Mouse (Mus musculus) hindbrain, embryonic 11.5 days (tissue): ENCODE measurements around the gene Snx32. TPM values are rescaled to one million over a fixed set of nuclear protein-coding genes. Genes with fewer than 3 reads are reported as not detected.
A peak's percentile ranks its signal among the peaks of the same experiment; 100 is the strongest.

ENCODE experiments used
- ATAC-seq: fragments of 200-750 bp; cut with Nextera tagmentation; 2 replicates; pipeline ENCODE4 v1.8.0; 2017; ENCODE audit warnings: mild to moderate bottlenecking, moderate TSS enrichment, moderate library complexity; ENCODE audit not compliant: low FRiP score
- DNase-seq: peaks from one replicate; pipeline ENCODE4 v3.0.0-alpha.2; 2015; ENCODE audit warnings: low spot score
- H3K27ac ChIP-seq: fragments of 300-500 bp; sonication (generic); 2 replicates; pipeline ENCODE4 v1.5.1; 2014; ENCODE audit warnings: mild to moderate bottlenecking, low read depth, low read length
- H3K27me3 ChIP-seq: fragments of 300-500 bp; sonication (generic); 2 replicates; pipeline ENCODE4 v1.6.1; 2014; ENCODE audit warnings: mild to moderate bottlenecking, low read length, moderate library complexity, mixed read lengths; ENCODE audit not compliant: control insufficient read depth, insufficient read depth
- H3K36me3 ChIP-seq: fragments of 300-500 bp; sonication (generic); 2 replicates; pipeline ENCODE4 v1.6.1; 2014; ENCODE audit warnings: mild to moderate bottlenecking, low read length, moderate library complexity, mixed read lengths; ENCODE audit not compliant: control insufficient read depth, insufficient read depth
- H3K4me1 ChIP-seq: fragments of 300-500 bp; sonication (generic); replicated peaks from 2 replicates; pipeline ENCODE4 v1.6.1; 2014; ENCODE audit warnings: low read length, mixed read lengths; ENCODE audit not compliant: control insufficient read depth, insufficient read depth
- H3K4me2 ChIP-seq: fragments of 300-500 bp; sonication (generic); replicated peaks from 2 replicates; pipeline ENCODE4 v1.6.1; 2014; ENCODE audit warnings: mild to moderate bottlenecking, low read depth, low read length
- H3K4me3 ChIP-seq: fragments of 300-500 bp; sonication (generic); 2 replicates; pipeline ENCODE4 v1.5.1; 2014; ENCODE audit warnings: low read depth, low read length
- H3K9ac ChIP-seq: fragments of 300-500 bp; sonication (generic); 2 replicates; pipeline ENCODE4 v1.6.1; 2014; ENCODE audit warnings: low read depth, low read length
- H3K9me3 ChIP-seq: fragments of 300-500 bp; sonication (generic); 2 replicates; pipeline ENCODE4 v1.6.1; 2016; ENCODE audit warnings: low read length; ENCODE audit not compliant: control insufficient read depth
- WGBS: fragments of 180-500 bp; shearing (Covaris S2); extraction: QIAGEN DNeasy Blood & Tissue Kit; methylation state at CpG from one replicate; pipeline ENCODE4 v1.1.7; 2014; 5-methylcytosine and 5-hydroxymethylcytosine counted together
- polyA plus RNA-seq: library from polyadenylated mRNA; unstranded; fragments of >200 nt; fragmentation: Nextera tagmentation; extraction: Ambion mirVana; gene quantifications from 2 replicates; pipeline ENCODE4 v1.2.1, GENCODE M21; 2014

The Snx32 gene
- polyA plus RNA-seq, 1 experiment from 2014 or later = 21.2 TPM

GRCm38 (mm10) chr19:5515840-5516777, 5.8 kb upstream of the Snx32 start:
- Histone ChIP-seq H3K4me1 (no peaks in the 10 kb centered on the region), H3K4me2 (no peak overlapping the region), H3K27me3 (no peaks in the 10 kb centered on the region), H3K27ac (no peak overlapping the region), H3K9ac (no peak overlapping the region), H3K36me3 (no peaks in the 10 kb centered on the region), H3K4me3 (no peak overlapping the region), H3K9me3 (no peaks in the 10 kb centered on the region)
- ATAC-seq (no peak), DNase-seq (no peak)
- 77% methylated on average over 7 of the region's 7 CpGs for WGBS

GRCm38 (mm10) chr19:5513005-5513349, 2.6 kb upstream of the Snx32 start:
- 89% methylated on average over 3 of the region's 3 CpGs for WGBS

GRCm38 (mm10) chr19:5512091-5513004, 2.0 kb upstream of the Snx32 start:
- no peaks in the 10 kb centered on the region for H3K9me3 ChIP-seq
- H3K27ac ChIP-seq = no peak overlapping the region
- no peaks in the 10 kb centered on the region for H3K4me1 ChIP-seq
- ATAC-seq (no peak), DNase-seq (no peak)
- no peak overlapping the region for H3K4me3 ChIP-seq
- H3K9ac ChIP-seq = no peak overlapping the region
- H3K36me3 ChIP-seq = no peaks in the 10 kb centered on the region
- 85% methylated on average over 12 of the region's 12 CpGs for WGBS
- no peaks in the 10 kb centered on the region for H3K27me3 ChIP-seq
- H3K4me2 ChIP-seq = no peak overlapping the region

More at GRCm38 (mm10) chr19:5513005-5513349, 2.6 kb upstream of the Snx32 start:
- Histone ChIP-seq H3K4me1 (no peaks in the 10 kb centered on the region), H3K27me3 (no peaks in the 10 kb centered on the region), H3K36me3 (no peaks in the 10 kb centered on the region), H3K27ac (no peak overlapping the region), H3K4me3 (no peak overlapping the region), H3K9ac (no peak overlapping the region), H3K4me2 (no peak overlapping the region), H3K9me3 (no peaks in the 10 kb centered on the region)
- ATAC-seq (no peak), DNase-seq (no peak)

GRCm38 (mm10) chr19:5511074-5511632, 815 bp upstream of the Snx32 start:
- DNase-seq (no peak), ATAC-seq (no peak)
- Histone ChIP-seq H3K9ac (peak overlapping the region; percentile 59), H3K27ac (no peak overlapping the region), H3K4me2 (peak overlapping the region; percentile 63), H3K36me3 (no peaks in the 10 kb centered on the region), H3K9me3 (no peaks in the 10 kb centered on the region), H3K27me3 (no peaks in the 10 kb centered on the region), H3K4me3 (peak overlapping the region; percentile 43), H3K4me1 (no peaks in the 10 kb centered on the region)
- 55% methylated on average over 15 of the region's 15 CpGs for WGBS

- H3K4me3 ChIP-seq = no peak within 1 kb of the TSS; the same call in 1 of the 2 replicates
- no peak for ATAC-seq
- H3K27ac ChIP-seq = no peak within 1 kb of the TSS
- 46% methylated on average over 17 of the region's 17 CpGs for WGBS
- H3K4me2 ChIP-seq = no peak within 1 kb of the TSS
- no peaks in the 10 kb centered on the region for H3K27me3 ChIP-seq
- DNase-seq = no peak
- no peaks in the 10 kb centered on the region for H3K36me3 ChIP-seq
- H3K9ac ChIP-seq = no peak within 1 kb of the TSS
- H3K9me3 ChIP-seq = no peaks in the 10 kb centered on the region
- H3K4me1 ChIP-seq = no peaks in the 10 kb centered on the region
Measured at GRCm38 (mm10) chr19:5503687-5504086, 6.7 kb downstream of the Snx32 start, which contains the start of gene 1700020D05Rik. Gene 1700020D05Rik (minus strand): TSS chr19:5503787.

- H3K9me3 ChIP-seq = no peaks in the 10 kb centered on the region
- 96% methylated on average over 2 of the region's 2 CpGs for WGBS
- ATAC-seq = no peak
Measured at GRCm38 (mm10) chr19:5500330-5500875, 9.9 kb downstream of the Snx32 start.

GRCm38 (mm10) chr19:5496052-5496370, 14.3 kb downstream of the Snx32 start:
- Histone ChIP-seq H3K9me3 (no peaks in the 10 kb centered on the region), H3K4me2 (no peak overlapping the region), H3K27me3 (no peaks in the 10 kb centered on the region), H3K4me3 (no peak overlapping the region), H3K36me3 (peaks cover 10% of the 10 kb centered on the region; the same call in 1 of the 2 replicates), H3K4me1 (peaks cover 3% of the 10 kb centered on the region; the same call in 1 of the 2 replicates), H3K9ac (no peak overlapping the region), H3K27ac (no peak overlapping the region)
- ATAC-seq (no peak), DNase-seq (no peak)
- WGBS = 90% methylated on average over 16 of the region's 16 CpGs

More at GRCm38 (mm10) chr19:5500330-5500875, 9.9 kb downstream of the Snx32 start:
- Histone ChIP-seq H3K36me3 (no peaks in the 10 kb centered on the region), H3K4me3 (no peak overlapping the region), H3K27me3 (no peaks in the 10 kb centered on the region), H3K9ac (no peak overlapping the region), H3K4me2 (no peak overlapping the region), H3K4me1 (no peaks in the 10 kb centered on the region), H3K27ac (no peak overlapping the region)
- no peak for DNase-seq

GRCm38 (mm10) chr19:5495353-5496051, 14.8 kb downstream of the Snx32 start:
- H3K27me3 ChIP-seq = no peaks in the 10 kb centered on the region
- H3K27ac ChIP-seq = 0 out of 2 replicates have a peak overlapping the region, but pooled peaks have one; percentile 24
- no peak for ATAC-seq
- no peak overlapping the region for H3K4me2 ChIP-seq
- no peak for DNase-seq
- H3K4me1 ChIP-seq = peaks cover 3% of the 10 kb centered on the region; the same call in 1 of the 2 replicates
- H3K4me3 ChIP-seq = no peak overlapping the region
- H3K9me3 ChIP-seq = no peaks in the 10 kb centered on the region
- no peak overlapping the region for H3K9ac ChIP-seq
- WGBS = 80% methylated on average over 12 of the region's 12 CpGs
- peaks cover 10% of the 10 kb centered on the region; the same call in 1 of the 2 replicates for H3K36me3 ChIP-seq
